Mouse (Mus musculus): ENCODE measurements at regions not wholly inside any gene's neighbourhood (a gene's known extent, or its start where the extent isn't known, plus 50 kb on each side); places are given as distances from the start of the nearest gene placed in this dataset.

DNA sequence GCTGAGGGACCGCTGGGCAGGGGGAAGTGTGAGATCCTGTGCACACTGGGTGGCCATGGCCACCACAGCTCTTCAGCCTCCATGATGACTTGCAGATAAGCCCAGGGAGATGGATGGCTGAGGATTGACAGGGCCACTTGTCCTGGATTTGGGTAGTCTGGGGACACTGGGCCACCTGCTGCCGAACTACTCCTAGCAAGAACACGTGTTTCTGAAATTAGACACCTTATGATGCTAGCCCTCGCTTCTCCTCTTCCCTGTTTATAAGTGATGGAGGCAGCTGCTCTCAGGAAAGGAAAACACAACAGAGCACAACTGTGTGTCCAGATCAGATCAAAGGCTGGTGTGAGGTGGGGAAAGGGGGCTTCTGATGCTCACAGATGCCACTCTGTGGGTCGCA is 64.9 kb upstream of the Tpm1 start:
- 64% methylated on average over 5 of the region's 5 CpGs for WGBS (ENCODE audit: insufficient replicate concordance)
- no peak for ATAC-seq
- Histone ChIP-seq H3K27me3 (replicated peaks) (no peaks in the 10 kb centered on the region), H3K9ac (no peak overlapping the region), H3K9me3 (replicated peaks) (no peaks in the 10 kb centered on the region), H3K4me1 (peaks cover 4% of the 10 kb centered on the region; the same call in 1 of the 2 replicates), H3K4me3 (no peak overlapping the region), H3K27ac (no peak overlapping the region), H3K4me2 (no peak overlapping the region), H3K36me3 (no peaks in the 10 kb centered on the region)

DNA sequence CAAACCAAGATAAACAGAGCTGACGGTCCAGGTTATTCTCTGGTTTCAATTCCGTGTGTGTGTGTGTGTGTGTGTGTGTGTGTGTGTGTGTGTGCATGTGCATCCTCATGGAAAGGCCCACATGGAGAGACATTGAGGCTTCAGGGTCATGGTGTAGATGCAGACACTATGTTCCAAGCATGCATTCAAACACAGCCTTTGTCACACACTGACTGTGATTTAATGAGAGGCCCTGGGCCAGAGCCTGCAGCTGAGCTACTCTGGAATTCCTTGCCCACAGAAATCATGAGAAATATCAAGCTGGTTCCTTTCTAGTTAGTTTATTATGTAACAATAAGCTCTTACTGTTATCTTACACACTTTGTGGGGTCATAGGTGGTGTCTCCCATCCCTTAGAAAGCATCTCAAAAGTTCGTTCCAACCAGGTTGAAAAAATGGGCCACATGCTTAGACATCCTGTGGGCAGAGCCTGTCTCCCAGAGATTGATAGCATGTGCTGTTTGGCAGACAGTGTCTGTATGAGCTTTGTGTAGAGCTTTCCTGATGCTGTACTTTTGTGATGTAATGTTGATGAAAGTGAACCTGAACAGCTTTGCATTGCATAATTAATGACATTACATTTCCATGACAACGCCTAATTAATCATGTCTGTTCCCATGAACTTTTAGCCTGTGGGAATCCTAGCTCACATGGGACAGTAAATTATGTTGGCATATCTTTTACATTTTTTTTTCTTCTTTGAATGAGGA is 62.8 kb upstream of the Tpm1 start:
- no peak for ATAC-seq
- no peaks in the 10 kb centered on the region for H3K9me3 ChIP-seq (replicated peaks)
- H3K27ac ChIP-seq = no peak overlapping the region
- no peak overlapping the region for H3K4me3 ChIP-seq
- no peaks in the 10 kb centered on the region for H3K36me3 ChIP-seq
- WGBS (ENCODE audit: insufficient replicate concordance) = 74% methylated on average over 4 of the region's 4 CpGs
- no peaks in the 10 kb centered on the region for H3K4me1 ChIP-seq
- no peaks in the 10 kb centered on the region for H3K27me3 ChIP-seq (replicated peaks)
- H3K4me2 ChIP-seq = no peak overlapping the region
- no peak overlapping the region for H3K9ac ChIP-seq

DNA sequence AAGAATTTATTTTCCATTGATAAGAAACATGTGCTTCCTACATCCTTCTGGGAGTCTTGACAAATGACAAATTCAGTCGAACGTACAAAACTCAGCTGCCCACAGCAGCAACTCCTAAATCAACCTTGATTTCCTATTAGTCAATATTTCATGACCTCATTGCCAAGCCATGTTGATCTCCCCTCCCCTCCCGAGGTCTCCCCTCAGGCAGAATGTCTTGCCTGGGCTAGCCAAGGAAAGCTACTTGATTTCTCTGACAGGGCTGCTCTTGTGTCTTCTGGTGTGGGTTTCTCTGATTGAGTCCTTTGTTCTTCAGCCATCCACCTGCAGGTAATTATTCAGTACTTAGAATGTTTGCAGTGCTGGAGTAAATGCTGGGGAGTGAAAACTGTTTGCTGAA is 58.7 kb upstream of the Tpm1 start:
- Histone ChIP-seq H3K36me3 (no peaks in the 10 kb centered on the region), H3K9ac (no peak overlapping the region), H3K4me1 (no peaks in the 10 kb centered on the region), H3K27me3 (replicated peaks) (no peaks in the 10 kb centered on the region), H3K4me3 (no peak overlapping the region), H3K27ac (no peak overlapping the region), H3K9me3 (replicated peaks) (no peaks in the 10 kb centered on the region), H3K4me2 (no peak overlapping the region)
- no peak for ATAC-seq
- WGBS (ENCODE audit: insufficient replicate concordance) = 31% methylated on average over 3 of the region's 3 CpGs

DNA sequence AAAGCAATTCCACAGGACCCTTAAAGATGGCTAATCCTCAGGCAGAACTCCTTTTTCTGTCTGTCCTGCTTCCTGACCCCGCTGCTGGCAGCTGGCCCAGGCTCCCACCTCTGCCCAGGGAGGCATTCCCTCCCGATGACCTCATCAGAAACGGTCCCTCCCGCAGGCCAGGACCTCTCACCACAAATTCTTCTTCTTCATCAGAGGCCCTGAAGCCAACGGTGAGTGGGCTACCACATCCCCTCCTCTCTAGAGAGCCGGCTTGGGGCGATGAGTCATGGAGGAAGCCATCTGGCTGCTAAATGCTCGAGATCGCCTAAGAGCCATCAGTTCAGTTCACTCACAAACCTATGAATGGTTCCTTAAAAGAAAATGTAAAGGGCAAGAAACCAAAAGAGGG is 56.7 kb upstream of the Tpm1 start:
- no peak overlapping the region for H3K9ac ChIP-seq
- WGBS (ENCODE audit: insufficient replicate concordance) = 13% methylated on average over 9 of the region's 9 CpGs
- no peaks in the 10 kb centered on the region for H3K4me1 ChIP-seq
- H3K4me3 ChIP-seq = no peak overlapping the region
- H3K4me2 ChIP-seq = no peak overlapping the region
- no peak overlapping the region for H3K27ac ChIP-seq
- H3K27me3 ChIP-seq (replicated peaks) = no peaks in the 10 kb centered on the region
- ATAC-seq = no peak
- no peaks in the 10 kb centered on the region for H3K9me3 ChIP-seq (replicated peaks)
- no peaks in the 10 kb centered on the region for H3K36me3 ChIP-seq

DNA sequence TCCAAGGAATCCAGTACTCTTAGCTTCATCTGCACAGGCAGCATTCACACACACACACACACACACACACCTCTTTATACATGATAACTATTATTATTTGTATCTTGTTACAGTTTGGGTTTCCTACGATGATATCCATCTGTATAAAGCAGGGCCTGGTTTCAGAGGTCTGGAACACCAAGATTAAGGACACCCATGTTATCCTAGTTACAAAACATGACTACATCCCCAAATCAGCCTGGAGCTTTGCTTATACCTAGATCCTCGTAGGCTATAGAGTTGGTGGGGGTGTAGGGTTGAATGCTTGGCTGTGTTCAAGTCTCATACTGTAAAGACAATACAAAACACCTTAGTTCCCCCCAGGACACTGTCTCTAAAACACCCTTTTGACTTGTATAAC is 56.0 kb upstream of the Tpm1 start:
- H3K27ac ChIP-seq = no peak overlapping the region
- no peaks in the 10 kb centered on the region for H3K36me3 ChIP-seq
- no peaks in the 10 kb centered on the region for H3K4me1 ChIP-seq
- no peak overlapping the region for H3K4me2 ChIP-seq
- no peak overlapping the region for H3K4me3 ChIP-seq
- WGBS (ENCODE audit: insufficient replicate concordance) = 45% methylated on average over 2 of the region's 2 CpGs
- no peaks in the 10 kb centered on the region for H3K9me3 ChIP-seq (replicated peaks)
- H3K27me3 ChIP-seq (replicated peaks) = no peaks in the 10 kb centered on the region
- no peak overlapping the region for H3K9ac ChIP-seq
- ATAC-seq = no peak

DNA sequence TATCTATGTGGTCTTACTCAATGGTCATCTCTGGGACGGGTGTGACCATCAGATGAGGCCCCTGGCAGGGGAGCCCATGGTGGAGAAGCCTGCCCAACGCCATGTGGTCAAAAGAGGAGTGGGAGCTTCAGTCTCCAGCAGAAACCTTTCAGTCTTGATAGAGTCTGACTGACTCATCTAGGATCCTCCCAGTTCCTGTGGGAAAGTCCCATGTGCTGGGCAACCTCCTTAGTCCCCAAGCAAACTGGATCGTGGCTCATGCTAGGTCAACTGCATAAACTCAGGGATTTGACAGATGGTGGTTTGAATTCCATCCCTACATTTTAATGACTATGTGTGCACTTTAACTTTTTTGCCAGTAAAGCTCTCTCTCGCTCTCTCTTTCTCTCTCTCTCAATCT is 55.4 kb upstream of the Tpm1 start:
- Histone ChIP-seq H3K27ac (no peak overlapping the region), H3K27me3 (replicated peaks) (no peaks in the 10 kb centered on the region), H3K36me3 (no peaks in the 10 kb centered on the region), H3K4me3 (no peak overlapping the region), H3K4me1 (0 out of 2 replicates have a peak, but pooled peaks cover 3% of the 10 kb centered on the region), H3K4me2 (no peak overlapping the region), H3K9ac (no peak overlapping the region), H3K9me3 (replicated peaks) (no peaks in the 10 kb centered on the region)
- 54% methylated on average over 4 of the region's 4 CpGs for WGBS (ENCODE audit: insufficient replicate concordance)
- no peak for ATAC-seq

DNA sequence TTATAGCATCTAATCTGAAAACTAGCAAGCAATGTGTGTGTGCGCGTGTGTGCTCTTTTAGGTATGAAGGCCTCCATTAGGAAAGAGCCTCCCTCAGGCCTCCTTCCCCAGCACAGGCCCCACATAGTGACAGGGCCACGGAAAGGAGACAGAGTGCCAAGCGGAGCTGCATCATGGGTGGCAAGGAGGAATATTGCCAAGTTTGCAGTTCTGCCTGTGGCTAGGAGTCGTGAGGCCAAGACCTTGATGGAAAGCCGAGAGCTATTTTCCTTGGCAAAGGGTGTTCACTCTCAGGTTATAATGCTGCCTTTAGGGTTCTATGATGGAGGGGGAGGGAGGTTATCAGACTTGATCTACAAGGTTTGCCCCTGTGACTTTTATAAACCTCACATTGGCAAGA is 53.4 kb upstream of the Tpm1 start:
- 74% methylated on average over 6 of the region's 6 CpGs for WGBS (ENCODE audit: insufficient replicate concordance)
- ATAC-seq = no peak
- H3K4me3 ChIP-seq = no peak overlapping the region
- H3K9me3 ChIP-seq (replicated peaks) = no peaks in the 10 kb centered on the region
- H3K4me1 ChIP-seq = peaks cover 13% of the 10 kb centered on the region; the same call in 1 of the 2 replicates
- peaks cover 10% of the 10 kb centered on the region for H3K27me3 ChIP-seq (replicated peaks)
- no peak overlapping the region for H3K27ac ChIP-seq
- H3K36me3 ChIP-seq = no peaks in the 10 kb centered on the region
- no peak overlapping the region for H3K4me2 ChIP-seq
- no peak overlapping the region for H3K9ac ChIP-seq

DNA sequence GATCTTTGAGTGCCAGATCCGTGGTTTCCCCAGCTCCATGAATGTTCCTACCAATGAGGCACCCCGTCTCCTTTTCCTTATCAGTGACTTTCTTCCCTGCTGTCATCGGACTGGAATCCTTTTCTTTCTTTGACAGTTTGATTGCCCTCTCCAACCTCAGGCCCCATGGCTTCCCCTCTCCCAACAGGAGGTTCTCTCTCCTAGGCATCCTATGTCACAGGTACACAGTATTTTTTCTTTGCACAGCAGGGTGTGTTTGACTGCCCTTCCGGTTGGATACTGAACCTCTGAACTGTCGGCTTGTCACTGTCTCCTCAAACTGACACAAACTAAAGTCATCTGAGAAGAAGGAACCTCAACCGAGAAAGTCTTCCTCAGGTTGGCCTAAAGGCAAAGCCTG is 50.3 kb upstream of the Tpm1 start:
- no peak for ATAC-seq
- H3K27ac ChIP-seq = no peak overlapping the region
- no peak overlapping the region for H3K4me3 ChIP-seq
- H3K9me3 ChIP-seq (replicated peaks) = no peaks in the 10 kb centered on the region
- H3K27me3 ChIP-seq (replicated peaks) = peaks cover 11% of the 10 kb centered on the region
- WGBS (ENCODE audit: insufficient replicate concordance) = 38% methylated on average over 6 of the region's 6 CpGs
- H3K4me2 ChIP-seq = no peak overlapping the region
- no peaks in the 10 kb centered on the region for H3K36me3 ChIP-seq
- H3K9ac ChIP-seq = no peak overlapping the region
- H3K4me1 ChIP-seq = peaks cover 13% of the 10 kb centered on the region; the same call in 1 of the 2 replicates

All from liver, embryonic 12.5 days (tissue).